In genomic region chr19:38206669-38207068, GRCm38 (mm10) we compare ENCODE assay signal across 9 mouse cellular contexts. TPM values are rescaled to one million over a fixed set of nuclear protein-coding genes. Genes with fewer than 3 reads are reported as not detected.
DNase-seq lines count a peak whose midpoint lies in the region; ATAC-seq and TF ChIP-seq lines count a peak whose summit lies in the region.
"Had no signal": no experiment of that assay in that cellular context is flagged by ENCODE, and none has a peak within 500 bp of the region (broad histone marks: within the 10 kb centered on the region; RNA-seq: fewer than 3 reads in every experiment).

No protein-coding gene starts in this region.

- 69% methylated on average over 9 of the region's 9 CpGs for WGBS in liver, adult 2 months
- WGBS in liver, embryonic 12.5 days (ENCODE audit: insufficient replicate concordance), result 61% methylated on average over 9 of the region's 9 CpGs
- WGBS in forebrain, embryonic 14.5 days, result 44% methylated on average over 9 of the region's 9 CpGs

- ATAC-seq in liver, embryonic 12.5 days, result no peak
- no peak for ATAC-seq in forebrain, embryonic 14.5 days

- peak; percentile 25 to 61 for DNase-seq in cerebellum, postnatal 25 days
- DNase-seq in cerebellum, adult 11-12 months, result no peak
- DNase-seq in liver, adult 2 months (ENCODE audit: extremely low read depth, low read depth, low spot score), result no peak
- DNase-seq in forebrain, embryonic 14.5 days (ENCODE audit: low spot score), result peak; percentile 36
- DNase-seq in retina, embryonic 14.5 days (ENCODE audit: low spot score), result peak; percentile 44
- no peak for DNase-seq in gastrocnemius, postnatal 4 days (ENCODE audit: low spot score in 2 of 2)
- DNase-seq in heart, adult 8-10 months (ENCODE audit: low spot score), result no peak

- no peaks in the 10 kb centered on the region for H3K27me3 ChIP-seq in liver, adult 2 months (ENCODE audit: control insufficient read depth, insufficient read depth, low read length)
- H3K27me3 ChIP-seq in liver, embryonic 12.5 days (replicated peaks), result no peaks in the 10 kb centered on the region
- H3K27me3 ChIP-seq in forebrain, embryonic 14.5 days (replicated peaks; ENCODE audit: control insufficient read depth, insufficient read depth, low read length), result no peaks in the 10 kb centered on the region
- H3K27me3 ChIP-seq: limb, embryonic 15.5 days had no signal

- no peak overlapping the region for H3K4me2 ChIP-seq in liver, embryonic 12.5 days
- no peak overlapping the region for H3K4me2 ChIP-seq in forebrain, embryonic 14.5 days (ENCODE audit: low read length)
- H3K4me2 ChIP-seq: limb, embryonic 15.5 days had no signal

- peaks cover 17% of the 10 kb centered on the region for H3K36me3 ChIP-seq in liver, adult 2 months (ENCODE audit: control insufficient read depth, insufficient read depth, low read length)
- H3K36me3 ChIP-seq in liver, embryonic 12.5 days, result peaks cover 36% of the 10 kb centered on the region
- H3K36me3 ChIP-seq in forebrain, embryonic 14.5 days (ENCODE audit: control insufficient read depth, insufficient read depth, low read length), result peaks cover 28% of the 10 kb centered on the region; the same call in 1 of the 2 replicates

- no peaks in the 10 kb centered on the region for H3K9me3 ChIP-seq in liver, embryonic 12.5 days (replicated peaks)
- no peaks in the 10 kb centered on the region for H3K9me3 ChIP-seq in forebrain, embryonic 14.5 days (replicated peaks; ENCODE audit: control insufficient read depth, low read length)
- H3K9me3 ChIP-seq: limb, embryonic 15.5 days had no signal

- no peak for TF ChIP-seq POLR2A in liver, adult 2 months (IDR thresholded peaks at IDR 0.05; ENCODE audit: extremely low read depth, insufficient read depth, low read length)

- TF ChIP-seq CTCF in liver, adult 2 months (IDR thresholded peaks at IDR 0.05; ENCODE audit: low read depth, low read length), result peak; percentile 68

- no peak overlapping the region for H3K27ac ChIP-seq in liver, adult 2 months (replicated peaks; ENCODE audit: insufficient read depth, low read depth, low read length)
- H3K27ac ChIP-seq in liver, embryonic 12.5 days, result no peak overlapping the region
- H3K27ac ChIP-seq in forebrain, embryonic 14.5 days (ENCODE audit: low read depth, low read length), result no peak overlapping the region
- H3K27ac ChIP-seq: limb, embryonic 15.5 days had no signal

- H3K4me3 ChIP-seq in liver, adult 2 months (ENCODE audit: insufficient read depth, low read depth, low read length), result no peak overlapping the region
- H3K4me3 ChIP-seq in liver, embryonic 12.5 days, result no peak overlapping the region
- H3K4me3 ChIP-seq in forebrain, embryonic 14.5 days (ENCODE audit: low read depth, low read length), result no peak overlapping the region
- H3K4me3 ChIP-seq: limb, embryonic 15.5 days had no signal

- peaks cover 2% of the 10 kb centered on the region for H3K4me1 ChIP-seq in liver, adult 2 months (ENCODE audit: control insufficient read depth, insufficient read depth, low read length)
- H3K4me1 ChIP-seq in liver, embryonic 12.5 days, result no peaks in the 10 kb centered on the region
- no peaks in the 10 kb centered on the region for H3K4me1 ChIP-seq in forebrain, embryonic 14.5 days (ENCODE audit: control insufficient read depth, insufficient read depth, low read length)
- H3K4me1 ChIP-seq: limb, embryonic 15.5 days had no signal

- H3K9ac ChIP-seq in liver, adult 2 months (ENCODE audit: low read depth, low read length), result no peak overlapping the region
- H3K9ac ChIP-seq in liver, embryonic 12.5 days, result no peak overlapping the region
- H3K9ac ChIP-seq in forebrain, embryonic 14.5 days (ENCODE audit: low read length), result no peak overlapping the region
- H3K9ac ChIP-seq: limb, embryonic 15.5 days had no signal

- H3K79me2 ChIP-seq in liver, adult 2 months (ENCODE audit: control insufficient read depth, insufficient read depth, low read length), result no peaks in the 10 kb centered on the region; the same call in 1 of the 2 replicates

RNA-seq across cellular contexts. Expression of gene Fra10ac1, which starts 17.3 kb away (rescaled TPM):
- total RNA-seq in liver, adult 2 months (2014; rRNA removed), result 8.2 and 11.9 TPM in 2 replicates
- 4.2 TPM in 2 replicates for polyA plus RNA-seq in liver, adult 2 months (2012; rRNA removed)
- polyA plus RNA-seq in liver, embryonic 12.5 days (2016; fragmentation: Nextera tagmentation; extraction: Ambion mirVana), result 23.5 and 25.4 TPM in 2 replicates
- polyA plus RNA-seq in forebrain, embryonic 14.5 days (2014; fragmentation: Nextera tagmentation; extraction: Ambion mirVana), result 38.9 and 44.5 TPM in 2 replicates
- 10 to 100 TPM; 11.3 to 13.2 TPM for total RNA-seq in gastrocnemius, postnatal 4 days (2021)
- 10 to 100 TPM; 10.4 to 16.2 (median 13.0) TPM for total RNA-seq in heart, adult 8-10 months (2022)

RNA-seq across cellular contexts. Expression of gene Lgi1, which starts 57.7 kb away (rescaled TPM):
- not detected in 2 replicates for total RNA-seq in liver, adult 2 months (2014; rRNA removed)
- not detected in 2 replicates for polyA plus RNA-seq in liver, adult 2 months (2012; rRNA removed)
- polyA plus RNA-seq in liver, embryonic 12.5 days (2016; fragmentation: Nextera tagmentation; extraction: Ambion mirVana), result 0.05 TPM in 1 of 2 replicates, not detected in the other
- 8.8 and 13.3 TPM in 2 replicates for polyA plus RNA-seq in forebrain, embryonic 14.5 days (2014; fragmentation: Nextera tagmentation; extraction: Ambion mirVana)
- 1 to 10 TPM; 3.3 to 3.8 TPM for total RNA-seq in gastrocnemius, postnatal 4 days (2021)
- total RNA-seq in heart, adult 8-10 months (2022), result 10 to 100 TPM in 1 of 4 experiments, 1 to 10 TPM in 3; 2.0 to 11.5 (median 5.8) TPM

Comparison
In these comparisons a context has a peak if more than half of its experiments do, and no peak if none do; other contexts are left out.
1. DNase-seq: peak in cerebellum, postnatal 25 days (2 of 2), forebrain, embryonic 14.5 days (single experiment) and retina, embryonic 14.5 days (single experiment); none in cerebellum, adult 11-12 months (single experiment), liver, adult 2 months (single experiment), gastrocnemius, postnatal 4 days (0 of 2) and heart, adult 8-10 months (single experiment).